Mouse (Mus musculus): ENCODE data around the gene Vmn1r157.
"Not testable (repeated sequence)": the region's sequence is repeated elsewhere in the genome, so short reads cannot be mapped to it uniquely, and the experiment has no call there.

Vmn1r157 gene

DNA sequence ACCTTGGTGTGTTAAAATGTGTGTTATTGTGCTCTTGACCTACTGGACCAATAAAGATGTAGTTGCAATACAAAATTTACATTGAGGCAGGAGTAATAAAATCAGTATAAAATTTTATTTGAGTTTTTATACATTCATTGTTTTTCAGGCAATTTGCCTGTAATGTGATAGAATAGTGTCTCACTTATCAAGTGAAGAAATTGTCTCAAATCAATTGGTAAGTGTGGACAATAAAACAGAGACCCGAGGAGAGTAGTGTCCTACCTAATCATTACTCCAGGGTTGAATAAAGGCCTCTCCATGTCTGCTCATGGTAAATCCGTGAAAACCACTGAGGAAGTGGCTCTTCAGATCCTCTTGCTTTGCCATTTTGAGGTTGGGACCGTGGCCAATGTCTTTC is at the start of gene Vmn1r157:
TSS of gene Vmn1r157 (plus strand) at position 301 of the 400 bp plus-strand sequence.
- DNase-seq: not testable (repeated sequence)

DNA sequence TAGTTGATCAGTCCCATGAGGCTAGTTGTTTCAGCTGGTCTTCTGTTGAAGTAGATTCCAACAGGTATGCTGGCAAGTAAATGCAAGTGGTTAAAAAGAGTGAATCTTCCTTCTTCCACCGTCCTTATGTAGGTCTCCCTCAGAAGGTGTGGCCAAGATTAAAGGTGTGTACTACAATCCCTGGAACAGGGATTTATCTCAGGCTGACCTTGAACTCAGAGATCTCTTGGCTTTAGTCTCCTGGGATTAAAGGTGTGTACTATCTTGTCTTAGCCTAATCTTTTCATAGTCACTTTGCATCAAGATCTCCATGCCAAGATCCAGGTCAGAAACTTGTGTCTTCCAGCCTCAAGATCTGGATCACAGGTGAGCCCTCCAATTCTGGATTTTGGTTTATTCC is 41.9 kb upstream of the Vmn1r157 start, which contains the start of gene Gm4567:
TSS of gene Gm4567 (minus strand) at position 101 of the 400 bp plus-strand sequence.
- not testable (repeated sequence) for DNase-seq

DNA sequence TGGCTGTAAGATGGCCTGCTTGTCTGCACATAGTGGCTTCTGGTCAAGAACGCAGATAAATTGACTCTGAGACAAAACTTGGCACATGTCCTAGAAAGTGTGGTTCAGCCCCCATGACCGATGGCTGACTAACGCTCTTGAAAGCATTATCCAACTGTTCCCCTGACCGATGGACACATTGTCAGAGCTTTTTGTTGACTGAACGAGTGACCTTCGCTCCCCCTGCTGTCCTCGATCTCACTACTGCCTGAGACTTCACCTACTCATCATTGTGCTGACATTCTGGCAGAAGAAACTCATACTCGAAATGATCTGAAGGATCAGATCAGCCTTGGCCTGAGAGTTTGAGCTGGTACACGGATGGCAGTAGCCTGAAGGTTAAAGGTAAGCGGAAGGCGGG is 14.5 kb downstream of the Vmn1r157 start:
- DNase-seq: not testable (repeated sequence)

DNA sequence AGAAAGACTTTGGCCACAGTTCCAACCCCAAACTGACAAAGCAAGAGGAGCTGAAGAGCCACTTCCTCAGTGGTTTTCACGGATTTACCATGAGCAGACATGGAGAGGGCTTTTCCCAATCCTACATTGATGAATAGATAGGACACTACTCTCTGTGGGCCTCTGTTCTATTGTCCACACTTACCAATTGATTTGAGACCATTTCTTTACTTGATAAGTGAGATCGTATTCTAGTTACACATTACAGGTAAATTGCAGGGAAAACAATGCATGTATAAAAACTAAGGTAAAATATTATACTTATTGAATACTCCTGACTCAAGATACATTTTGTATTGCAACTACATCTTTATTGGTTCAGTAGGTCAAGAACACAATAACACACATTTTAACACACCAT is 29.2 kb downstream of the Vmn1r157 start, which contains the start of gene Vmn1r158:
TSS of gene Vmn1r158 (minus strand) at position 101 of the 400 bp plus-strand sequence.
- DNase-seq: not testable (repeated sequence)
